8 mouse cellular contexts compared by ENCODE assay signal in the genomic region with DNA sequence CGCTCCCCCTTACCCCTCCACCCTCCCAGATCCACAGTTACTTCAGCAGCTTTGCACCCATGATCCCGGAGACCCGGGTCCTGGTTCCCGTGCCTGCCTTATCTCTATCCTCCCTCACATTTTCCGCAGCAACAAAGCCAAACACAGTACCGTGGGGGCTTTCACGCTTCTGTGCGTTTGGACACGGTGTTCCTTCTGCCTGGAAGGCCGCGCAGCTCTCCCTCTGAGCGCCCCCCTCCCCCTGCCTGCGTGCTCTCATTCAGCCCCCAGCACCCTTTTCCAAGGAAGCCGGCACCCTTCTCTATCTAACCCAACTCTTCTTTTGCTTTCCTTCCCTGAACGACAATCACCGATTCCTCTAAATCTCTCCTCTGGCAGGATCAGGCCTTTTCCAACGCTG. TPM values are rescaled to one million over a fixed set of nuclear protein-coding genes. Genes with fewer than 3 reads are reported as not detected.
A peak's percentile ranks its signal among the peaks of the same experiment; 100 is the strongest.
DNase-seq lines count a peak whose midpoint lies in the region; ATAC-seq and TF ChIP-seq lines count a peak whose summit lies in the region.

No protein-coding gene starts in this region.

- no peaks in the 10 kb centered on the region for H3K36me3 ChIP-seq in ES-Bruce4 (ENCODE audit: control insufficient read depth, insufficient read depth, low read length, poor library complexity, severe bottlenecking)
- H3K36me3 ChIP-seq in forebrain, embryonic 10.5 days (replicated peaks) = peaks cover 2% of the 10 kb centered on the region; the same call in 1 of the 2 replicates
- no peaks in the 10 kb centered on the region for H3K36me3 ChIP-seq in hindbrain, embryonic 16.5 days (ENCODE audit: control insufficient read depth, insufficient read depth, low read length)
- H3K36me3 ChIP-seq in limb, embryonic 11.5 days (ENCODE audit: control insufficient read depth, insufficient read depth, low read length) = no peaks in the 10 kb centered on the region
- no peaks in the 10 kb centered on the region for H3K36me3 ChIP-seq in neural tube, embryonic 12.5 days

- peak; percentile 36 to 56 for DNase-seq in cerebellum, adult 18-20 months
- DNase-seq in cerebellum, adult 11 months = no peak
- no peak for DNase-seq in forebrain, embryonic 10.5 days (ENCODE audit: extremely low spot score, low spot score)
- no peak for DNase-seq in limb, embryonic 11.5 days (ENCODE audit: low spot score)
- DNase-seq in thymus, postnatal 4 days = peak; percentile 54

- no peaks in the 10 kb centered on the region for H3K27me3 ChIP-seq in ES-Bruce4 (ENCODE audit: control insufficient read depth, insufficient read depth, low read length, poor library complexity, severe bottlenecking)
- H3K27me3 ChIP-seq in forebrain, embryonic 10.5 days (ENCODE audit: poor library complexity, severe bottlenecking) = no peaks in the 10 kb centered on the region
- H3K27me3 ChIP-seq in hindbrain, embryonic 16.5 days (replicated peaks; ENCODE audit: control insufficient read depth, insufficient read depth, low read length) = no peaks in the 10 kb centered on the region
- no peaks in the 10 kb centered on the region for H3K27me3 ChIP-seq in limb, embryonic 11.5 days (ENCODE audit: control insufficient read depth, insufficient read depth, low read length)
- no peaks in the 10 kb centered on the region for H3K27me3 ChIP-seq in neural tube, embryonic 12.5 days (replicated peaks)

- no peak for TF ChIP-seq POLR2A in ES-Bruce4 (IDR thresholded peaks at IDR 0.05; ENCODE audit: insufficient read depth, low read length)

- no peak for TF ChIP-seq EP300 in ES-Bruce4 (IDR thresholded peaks at IDR 0.05; ENCODE audit: insufficient read depth, low read depth, low read length)

- H3K4me2 ChIP-seq in hindbrain, embryonic 16.5 days (ENCODE audit: low read length) = peak overlapping the region; percentile 91
- H3K4me2 ChIP-seq in limb, embryonic 11.5 days (ENCODE audit: low read depth, severe bottlenecking) = peak overlapping the region; percentile 86
- peak overlapping the region; percentile 92 for H3K4me2 ChIP-seq in neural tube, embryonic 12.5 days (replicated peaks)

- no peaks in the 10 kb centered on the region for H3K9me3 ChIP-seq in ES-Bruce4 (replicated peaks; ENCODE audit: control insufficient read depth, insufficient read depth, low read length, poor library complexity, severe bottlenecking)
- H3K9me3 ChIP-seq in forebrain, embryonic 10.5 days = no peaks in the 10 kb centered on the region
- no peaks in the 10 kb centered on the region for H3K9me3 ChIP-seq in hindbrain, embryonic 16.5 days (ENCODE audit: control insufficient read depth, low read length)
- H3K9me3 ChIP-seq in limb, embryonic 11.5 days (ENCODE audit: control insufficient read depth, low read length) = no peaks in the 10 kb centered on the region
- no peaks in the 10 kb centered on the region for H3K9me3 ChIP-seq in neural tube, embryonic 12.5 days

- peak overlapping the region; percentile 76 for H3K4me3 ChIP-seq in ES-Bruce4 (ENCODE audit: low read depth, low read length)
- H3K4me3 ChIP-seq in forebrain, embryonic 10.5 days = peak overlapping the region; percentile 86
- peak overlapping the region; percentile 89 for H3K4me3 ChIP-seq in hindbrain, embryonic 16.5 days (ENCODE audit: low read length)
- H3K4me3 ChIP-seq in limb, embryonic 11.5 days (ENCODE audit: low read depth, low read length) = peak overlapping the region; percentile 75
- H3K4me3 ChIP-seq in neural tube, embryonic 12.5 days = peak overlapping the region; percentile 73

- H3K4me1 ChIP-seq in ES-Bruce4 (ENCODE audit: control insufficient read depth, insufficient read depth, low read length) = peaks cover 3% of the 10 kb centered on the region
- peaks cover 47% of the 10 kb centered on the region for H3K4me1 ChIP-seq in forebrain, embryonic 10.5 days
- peaks cover 20% of the 10 kb centered on the region for H3K4me1 ChIP-seq in hindbrain, embryonic 16.5 days (ENCODE audit: control insufficient read depth, insufficient read depth, low read depth, low read length)
- peaks cover 7% of the 10 kb centered on the region for H3K4me1 ChIP-seq in limb, embryonic 11.5 days (ENCODE audit: control insufficient read depth, insufficient read depth, low read length)
- H3K4me1 ChIP-seq in neural tube, embryonic 12.5 days = peaks cover 34% of the 10 kb centered on the region

- H3K27ac ChIP-seq in ES-Bruce4 (ENCODE audit: insufficient read depth, low read length) = no peak overlapping the region
- peak overlapping the region; percentile 90 for H3K27ac ChIP-seq in forebrain, embryonic 10.5 days
- peak overlapping the region; percentile 89 for H3K27ac ChIP-seq in hindbrain, embryonic 16.5 days (ENCODE audit: low read depth, low read length)
- H3K27ac ChIP-seq in limb, embryonic 11.5 days (replicated peaks; ENCODE audit: low read depth, low read length) = no peak overlapping the region
- H3K27ac ChIP-seq in neural tube, embryonic 12.5 days = no peak overlapping the region

- ATAC-seq in hindbrain, embryonic 16.5 days = peak; percentile 38
- no peak for ATAC-seq in limb, embryonic 11.5 days (ENCODE audit: insufficient number of reproducible peaks, low FRiP score, low TSS enrichment, low read depth)
- peak; percentile 70 for ATAC-seq in neural tube, embryonic 12.5 days (ENCODE audit: low FRiP score, low read depth)

- under 1% methylated on average over 17 of the region's 17 CpGs for WGBS in forebrain, embryonic 10.5 days
- WGBS in hindbrain, embryonic 16.5 days = under 1% methylated on average over 17 of the region's 17 CpGs
- 2% methylated on average over 17 of the region's 17 CpGs for WGBS in limb, embryonic 11.5 days
- WGBS in neural tube, embryonic 12.5 days = under 1% methylated on average over 17 of the region's 17 CpGs

- peak overlapping the region; percentile 79 for H3K9ac ChIP-seq in ES-Bruce4 (ENCODE audit: low read depth, poor library complexity, severe bottlenecking)
- H3K9ac ChIP-seq in hindbrain, embryonic 16.5 days (ENCODE audit: low read depth, low read length) = peak overlapping the region; percentile 74
- H3K9ac ChIP-seq in limb, embryonic 11.5 days (ENCODE audit: low read length) = peak overlapping the region; percentile 54
- peak overlapping the region; percentile 83 for H3K9ac ChIP-seq in neural tube, embryonic 12.5 days

- no peak for TF ChIP-seq CTCF in ES-Bruce4 (IDR thresholded peaks at IDR 0.05; ENCODE audit: low read depth, low read length)

RNA-seq across cellular contexts. Expression of a gene that starts 0.5 kb away (rescaled TPM):
- 11.1 and 13.5 TPM in 2 replicates for polyA plus RNA-seq in ES-Bruce4 (2011; ENCODE audit: insufficient read depth, insufficient read length, low read depth, missing spikeins)
- polyA plus RNA-seq in forebrain, embryonic 10.5 days (2016; fragmentation: Nextera tagmentation; extraction: Ambion mirVana) = 7.9 and 8.8 TPM in 2 replicates
- polyA plus RNA-seq in hindbrain, embryonic 16.5 days (2015; fragmentation: Nextera tagmentation; extraction: Ambion mirVana) = 25.3 and 30.7 TPM in 2 replicates
- 9.2 and 11.8 TPM in 2 replicates for polyA plus RNA-seq in limb, embryonic 11.5 days (2014; fragmentation: Nextera tagmentation; extraction: Ambion mirVana)
- polyA plus RNA-seq in neural tube, embryonic 12.5 days (2016; fragmentation: Nextera tagmentation; extraction: Ambion mirVana) = 18.1 and 20.4 TPM in 2 replicates

Comparison
In these comparisons a context has a peak if more than half of its experiments do, and no peak if none do; other contexts are left out.
1. DNase-seq: peak in cerebellum, adult 18-20 months (2 of 2) and thymus, postnatal 4 days (single experiment); none in cerebellum, adult 11 months (single experiment), forebrain, embryonic 10.5 days (single experiment) and limb, embryonic 11.5 days (single experiment).
2. H3K27ac ChIP-seq: peak in forebrain, embryonic 10.5 days (single experiment) and hindbrain, embryonic 16.5 days (single experiment); none in ES-Bruce4 (single experiment), limb, embryonic 11.5 days (single experiment) and neural tube, embryonic 12.5 days (single experiment).
3. Peak in every context shown above with its lines, with median percentiles within 50 percentile points of each other: H3K4me3 ChIP-seq, H3K9ac ChIP-seq and H3K4me2 ChIP-seq.